Mouse (Mus musculus): ENCODE measurements at regions not wholly inside any gene's neighbourhood (a gene's known extent, or its start where the extent isn't known, plus 50 kb on each side); places are given as distances from the start of the nearest gene placed in this dataset.

GRCm38 (mm10) chr3:4669971-4670370 is 1080.6 kb upstream of the Gm8797 start:
- peak; percentile 31 for DNase-seq (ENCODE audit: low read depth, low spot score)

- DNase-seq (ENCODE audit: low read depth, low spot score), result no peak
These were observed 1061.1 kb upstream of the Gm8797 start for GRCm38 (mm10) chr3:4689506-4689905.

Measured in telencephalon, adult 2 months (tissue).